Mouse (Mus musculus) granulocyte monocyte progenitor cell, adult 5-6 weeks (primary cell): ENCODE measurements around the gene Scaf1. TPM values are rescaled to one million over a fixed set of nuclear protein-coding genes. Genes with fewer than 3 reads are reported as not detected.

Experiments
- ATAC-seq: replicated peaks from 2 replicates; pipeline ENCODE4 v1.8.0; 2016; ENCODE audit warnings: mild to moderate bottlenecking, moderate TSS enrichment, inconsistent platforms; ENCODE audit not compliant: poor library complexity, severe bottlenecking
- total RNA-seq, 2 experiments: library from RNA; stranded (forward) in 1 of 2; stranded (reverse) in 1 of 2; fragments of 200-712, 200-1000 nt in 1 of 2; fragments of >200 nt in 1 of 2; fragmentation: Nextera tagmentation in 1 of 2; gene quantifications; 2 replicates each; pipeline ENCODE4 v1.2.3; 2014 to 2017

Scaf1 gene
- total RNA-seq, 2 experiments from 2014 or later: 15.7 to 28.6 TPM

DNA sequence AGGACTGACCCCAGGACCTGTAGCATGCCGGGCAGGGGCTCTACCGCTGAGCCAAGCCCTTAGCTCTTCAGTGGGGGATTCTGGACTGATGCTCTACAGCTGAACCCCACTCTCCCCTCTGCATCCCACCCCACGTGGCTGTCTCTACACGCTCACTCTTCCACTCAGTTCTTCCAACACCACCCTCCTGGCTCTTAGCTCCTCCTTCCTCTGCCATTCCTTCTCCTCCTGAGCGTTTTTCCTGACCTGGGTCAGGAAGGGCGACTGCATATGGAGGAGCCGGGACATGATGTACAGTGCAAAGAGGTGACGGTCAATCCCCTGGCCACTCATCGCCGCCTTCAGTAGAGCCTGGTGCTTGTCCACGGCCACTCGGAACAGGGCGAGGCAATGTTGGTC, 55.7 kb downstream of the Scaf1 start:
- ATAC-seq: no peak

DNA sequence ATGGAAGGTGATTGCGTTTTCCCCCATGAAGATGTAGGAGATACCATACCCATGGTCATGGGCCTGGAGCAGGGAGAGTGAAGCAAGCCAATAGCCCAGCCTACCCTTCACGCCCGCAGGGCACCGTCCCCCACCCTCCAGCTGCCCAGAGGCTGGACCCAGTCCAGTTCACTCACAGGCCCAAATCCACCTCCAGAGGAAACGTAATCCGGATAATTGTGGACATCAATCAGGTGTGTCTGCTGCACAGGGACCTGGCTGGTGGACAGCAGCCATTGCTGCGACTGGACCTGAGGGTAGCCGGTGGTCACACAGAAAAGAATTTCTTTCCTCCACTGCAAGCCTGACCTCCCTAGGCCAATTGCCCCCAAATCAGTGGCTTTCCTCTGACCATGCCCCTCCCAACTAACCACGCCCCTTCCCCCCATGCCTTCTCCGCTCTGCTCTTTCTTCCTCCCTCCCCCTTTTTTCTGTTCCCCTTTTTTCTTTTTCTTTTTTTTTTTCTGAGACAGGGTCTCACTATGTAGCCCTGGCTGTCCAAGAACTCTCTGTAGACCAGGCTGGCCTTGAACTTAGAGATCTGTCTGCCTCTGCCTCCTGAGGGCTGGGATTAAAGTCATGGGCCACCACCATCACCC, 56.2 kb downstream of the Scaf1 start:
- ATAC-seq: peak; percentile 58

DNA sequence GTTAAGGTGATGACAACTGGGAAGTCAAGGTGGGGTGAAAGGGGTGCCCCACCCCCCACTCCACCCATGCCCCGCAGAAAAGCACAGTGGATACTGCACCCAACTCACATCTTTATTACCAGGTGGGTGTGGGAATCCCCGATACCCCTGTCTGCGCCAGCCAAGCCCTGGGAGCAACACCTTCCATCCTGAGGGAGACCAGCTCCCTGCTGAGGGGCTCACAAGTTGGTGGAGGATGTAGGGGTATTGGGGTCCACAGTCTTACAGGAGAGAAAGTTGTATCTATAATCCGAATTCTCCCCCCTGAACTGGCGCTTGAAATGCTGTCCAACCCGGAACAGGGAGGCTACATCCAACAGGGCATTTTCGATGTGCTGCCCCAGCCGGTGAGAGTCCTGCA, 56.9 kb downstream of the Scaf1 start:
- no peak for ATAC-seq

DNA sequence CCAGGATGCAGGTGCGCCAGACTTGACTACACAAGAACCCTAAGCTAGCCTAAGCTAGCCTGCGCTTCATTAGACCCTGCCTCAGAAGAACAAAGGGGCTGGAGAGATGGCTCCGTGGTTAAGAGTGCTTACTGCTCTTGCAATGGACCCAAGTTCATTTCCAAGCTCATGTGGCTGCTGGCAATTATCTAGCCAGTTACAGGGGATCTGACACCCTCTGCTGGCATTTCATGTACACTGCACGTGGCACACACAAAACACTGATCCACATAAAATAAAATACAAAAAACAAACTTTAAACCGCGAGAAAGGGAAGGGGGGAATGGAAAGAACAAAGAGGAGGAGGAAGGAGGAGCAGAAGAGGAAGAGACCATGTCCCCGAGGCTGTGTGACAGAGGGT, 58.0 kb downstream of the Scaf1 start:
- ATAC-seq: peak; percentile 34; the same call in 1 of the 2 replicates

DNA sequence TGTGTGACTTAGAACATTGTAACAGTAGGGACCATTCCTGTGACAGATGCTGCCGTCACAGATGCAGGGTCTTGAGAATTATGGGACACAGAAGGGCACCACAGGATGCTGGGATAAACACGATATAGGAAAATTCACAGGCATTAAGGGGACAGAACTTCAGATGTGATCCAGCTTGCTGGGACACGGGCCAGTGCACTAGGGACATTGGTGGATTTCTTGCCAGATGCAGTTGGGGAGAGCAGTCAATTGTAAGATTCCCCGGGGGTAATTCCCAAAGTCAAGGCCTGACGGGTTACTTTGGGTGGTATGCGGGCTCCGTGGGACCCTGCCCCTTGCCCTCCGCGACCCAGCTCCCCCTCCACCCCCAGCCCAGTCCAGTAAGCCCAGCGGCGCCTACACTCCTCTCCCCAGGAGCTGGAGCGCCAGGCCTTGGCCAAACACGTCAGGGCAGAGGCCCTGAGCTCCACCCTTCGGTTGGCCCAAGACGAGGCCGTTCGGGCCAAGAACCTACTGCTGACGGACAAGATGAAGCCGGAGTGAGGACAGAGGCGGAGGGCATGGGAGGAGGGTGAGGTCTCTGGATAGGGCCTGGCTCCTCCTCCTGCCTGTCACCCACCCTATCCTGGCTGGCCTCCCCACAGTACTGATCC, 58.9 kb downstream of the Scaf1 start:
- ATAC-seq: no peak

DNA sequence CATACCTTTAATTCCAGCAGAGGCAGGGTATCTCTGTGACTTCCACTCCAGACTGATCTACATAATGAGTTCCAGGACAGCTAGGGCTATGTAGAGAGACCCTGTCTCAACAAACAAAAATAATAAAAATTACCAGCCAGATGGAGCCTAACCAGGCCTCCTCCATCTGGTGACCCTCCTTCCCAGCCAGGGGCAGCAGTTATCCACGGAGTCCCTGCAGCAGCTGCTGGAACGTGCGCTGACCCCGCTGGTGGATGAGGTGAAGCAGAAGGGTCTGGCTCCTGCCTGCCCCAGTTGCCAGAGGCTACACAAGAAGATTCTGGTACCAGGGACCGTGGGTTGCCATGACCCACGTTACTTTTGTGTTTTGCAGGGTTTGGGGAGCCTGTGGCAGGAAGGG, 59.9 kb downstream of the Scaf1 start:
- no peak for ATAC-seq

DNA sequence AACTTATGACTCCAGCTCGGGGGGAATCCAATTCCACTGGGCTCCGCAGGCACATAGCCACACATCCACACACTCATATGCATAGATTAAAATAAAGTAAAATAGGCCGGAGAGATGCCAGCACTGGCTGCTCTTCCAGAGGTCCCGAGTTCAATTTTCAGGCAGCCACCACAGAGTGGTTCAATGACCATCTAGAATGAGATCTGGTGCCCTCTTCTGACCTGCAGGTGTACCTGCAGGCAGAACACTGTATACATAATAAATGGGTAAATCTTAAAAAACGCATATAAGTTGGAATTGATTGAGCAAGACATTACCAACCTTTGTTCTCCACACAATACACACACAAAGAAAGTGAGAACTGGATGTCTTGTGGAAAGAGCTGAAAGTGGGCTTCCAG, 60.5 kb downstream of the Scaf1 start:
- peak; percentile 10; the same call in 1 of the 2 replicates for ATAC-seq

DNA sequence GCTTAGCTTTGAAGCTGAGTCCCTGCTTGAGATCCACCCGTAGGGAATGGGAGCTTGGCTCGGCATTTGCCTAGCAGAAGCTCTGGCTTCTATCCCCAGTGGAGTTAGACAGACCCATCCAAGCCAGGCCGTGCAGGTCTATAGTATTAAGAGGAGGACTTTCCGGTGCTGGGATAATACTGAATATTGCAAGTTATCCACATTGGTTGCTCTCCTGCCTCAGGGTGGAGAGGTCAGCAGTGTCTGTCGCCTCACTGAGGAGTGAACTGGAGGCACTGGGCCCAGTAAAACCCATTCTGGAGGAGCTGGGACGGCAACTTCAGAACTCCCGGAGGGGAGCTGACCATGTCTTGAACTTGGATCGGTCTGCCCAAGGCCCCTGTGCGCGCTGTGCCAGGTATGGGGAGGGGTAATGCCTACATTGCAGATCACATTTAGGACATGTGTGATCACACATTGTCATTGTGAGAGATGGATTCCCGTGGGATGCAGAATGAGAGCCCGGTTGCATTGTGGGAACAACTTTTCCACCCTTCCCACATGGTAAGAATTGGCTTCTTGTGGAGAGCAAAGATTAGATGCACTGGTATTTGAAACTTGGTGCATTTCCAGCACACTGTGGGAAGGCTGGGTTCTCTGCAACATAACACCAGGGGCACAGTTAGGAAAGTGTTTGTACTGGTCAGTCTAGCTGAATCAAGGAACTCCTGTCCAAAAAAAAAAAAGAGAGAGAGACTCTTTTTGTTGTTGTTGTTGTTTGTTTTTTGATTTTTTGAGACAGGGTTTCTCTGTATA, 61.9 kb downstream of the Scaf1 start:
- no peak for ATAC-seq

DNA sequence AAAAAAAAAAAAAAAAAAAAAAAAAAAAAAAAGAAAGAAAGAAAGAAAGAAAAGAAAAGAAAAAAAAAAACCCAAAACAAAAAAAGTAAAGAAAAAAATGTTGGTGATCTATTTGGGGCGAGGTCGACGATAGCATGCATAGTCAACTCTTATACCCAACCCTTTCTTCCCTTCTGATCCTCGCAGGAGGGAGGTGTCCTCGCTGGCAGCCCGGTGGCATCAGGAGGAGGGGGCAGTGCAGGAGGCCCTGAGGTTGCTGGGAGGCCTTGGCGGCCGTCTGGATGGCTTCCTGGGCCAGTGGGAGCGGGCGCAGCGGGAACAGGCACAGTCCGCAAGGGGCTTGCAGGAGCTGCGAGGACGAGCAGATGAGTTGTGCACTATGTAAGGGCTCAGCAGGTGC, 62.6 kb downstream of the Scaf1 start:
- ATAC-seq: no peak

Other genes starting within 250 kb of the Scaf1 start
Only the 30 nearest of the 35 such genes appear.
- 18.2 and 25.0 TPM in 2 replicates for gene Akt1s1, start 167.4 kb downstream of the Scaf1 start, total RNA-seq (2014; fragmentation: Nextera tagmentation)
- 22.8 and 26.5 TPM in 2 replicates for gene Akt1s1, start 167.4 kb downstream of the Scaf1 start, total RNA-seq (2017)
- 18.1 and 22.6 TPM in 2 replicates for gene Tbc1d17, start 167.3 kb downstream of the Scaf1 start, total RNA-seq (2014; fragmentation: Nextera tagmentation)
- 15.5 and 19.3 TPM in 2 replicates for gene Tbc1d17, start 167.3 kb downstream of the Scaf1 start, total RNA-seq (2017)
- gene Pnkp, start 159.2 kb downstream of the Scaf1 start, total RNA-seq (2014; fragmentation: Nextera tagmentation): 61.3 and 65.7 TPM in 2 replicates
- 51.0 and 79.6 TPM in 2 replicates for gene Pnkp, start 159.2 kb downstream of the Scaf1 start, total RNA-seq (2017)
- 67.0 and 95.4 TPM in 2 replicates for gene Ptov1, start 146.6 kb downstream of the Scaf1 start, total RNA-seq (2014; fragmentation: Nextera tagmentation)
- 24.4 and 32.1 TPM in 2 replicates for gene Ptov1, start 146.6 kb downstream of the Scaf1 start, total RNA-seq (2017)
- gene Med25, start 123.7 kb downstream of the Scaf1 start, total RNA-seq (2014; fragmentation: Nextera tagmentation): 26.7 and 51.2 TPM in 2 replicates
- 9.2 and 15.6 TPM in 2 replicates for gene Med25, start 123.7 kb downstream of the Scaf1 start, total RNA-seq (2017)
- gene Fuz, start 120.3 kb downstream of the Scaf1 start, total RNA-seq (2014; fragmentation: Nextera tagmentation): 13.6 TPM in 2 replicates
- 16.5 and 18.0 TPM in 2 replicates for gene Fuz, start 120.3 kb downstream of the Scaf1 start, total RNA-seq (2017)
- 40.8 and 84.2 TPM in 2 replicates for gene Ap2a1, start 86.9 kb downstream of the Scaf1 start, total RNA-seq (2014; fragmentation: Nextera tagmentation)
- gene Ap2a1, start 86.9 kb downstream of the Scaf1 start, total RNA-seq (2017): 28.6 and 30.1 TPM in 2 replicates
- gene Tsks, start 73.2 kb downstream of the Scaf1 start, total RNA-seq (2014; fragmentation: Nextera tagmentation): not detected in 2 replicates
- 0.17 TPM in 1 of 2 replicates, not detected in the other for gene Tsks, start 73.2 kb downstream of the Scaf1 start, total RNA-seq (2017)
- gene Cpt1c, start 41.5 kb downstream of the Scaf1 start, total RNA-seq (2014; fragmentation: Nextera tagmentation): not detected in 2 replicates
- gene Cpt1c, start 41.5 kb downstream of the Scaf1 start, total RNA-seq (2017): not detected in 2 replicates
- 104 and 115 TPM in 2 replicates for gene Prmt1, start 29.8 kb downstream of the Scaf1 start, total RNA-seq (2014; fragmentation: Nextera tagmentation)
- 138 and 190 TPM in 2 replicates for gene Prmt1, start 29.8 kb downstream of the Scaf1 start, total RNA-seq (2017)
- gene Irf3, start 18.7 kb downstream of the Scaf1 start, total RNA-seq (2014; fragmentation: Nextera tagmentation): 76.6 and 105 TPM in 2 replicates
- gene Irf3, start 18.7 kb downstream of the Scaf1 start, total RNA-seq (2017): 87.5 and 88.9 TPM in 2 replicates
- gene Bcl2l12, start 17.7 kb downstream of the Scaf1 start, total RNA-seq (2014; fragmentation: Nextera tagmentation): 19.4 and 57.9 TPM in 2 replicates
- gene Bcl2l12, start 17.7 kb downstream of the Scaf1 start, total RNA-seq (2017): 18.4 and 32.9 TPM in 2 replicates
- gene Rras, start 1.6 kb upstream of the Scaf1 start, total RNA-seq (2014; fragmentation: Nextera tagmentation): 2.3 and 7.8 TPM in 2 replicates
- gene Rras, start 1.6 kb upstream of the Scaf1 start, total RNA-seq (2017): 1.0 and 1.4 TPM in 2 replicates
- 21.1 and 29.6 TPM in 2 replicates for gene Prr12, start 36.5 kb upstream of the Scaf1 start, total RNA-seq (2014; fragmentation: Nextera tagmentation)
- 1.7 and 4.1 TPM in 2 replicates for gene Prr12, start 36.5 kb upstream of the Scaf1 start, total RNA-seq (2017)
- gene Nosip, start 46.1 kb upstream of the Scaf1 start, total RNA-seq (2014; fragmentation: Nextera tagmentation): 42.2 and 57.2 TPM in 2 replicates
- 49.4 and 63.1 TPM in 2 replicates for gene Nosip, start 46.1 kb upstream of the Scaf1 start, total RNA-seq (2017)
- 6.8 and 9.4 TPM in 2 replicates for gene Prrg2, start 46.3 kb upstream of the Scaf1 start, total RNA-seq (2014; fragmentation: Nextera tagmentation)
- gene Prrg2, start 46.3 kb upstream of the Scaf1 start, total RNA-seq (2017): 4.8 and 5.3 TPM in 2 replicates
- gene Rcn3, start 75.9 kb upstream of the Scaf1 start, total RNA-seq (2014; fragmentation: Nextera tagmentation): 2.2 and 11.6 TPM in 2 replicates
- 4.1 and 7.0 TPM in 2 replicates for gene Rcn3, start 75.9 kb upstream of the Scaf1 start, total RNA-seq (2017)
- 2.1 and 3.8 TPM in 2 replicates for gene Fcgrt, start 87.5 kb upstream of the Scaf1 start, total RNA-seq (2014; fragmentation: Nextera tagmentation)
- 2.7 and 3.6 TPM in 2 replicates for gene Fcgrt, start 87.5 kb upstream of the Scaf1 start, total RNA-seq (2017)
- gene Rps11, start 108.1 kb upstream of the Scaf1 start, total RNA-seq (2014; fragmentation: Nextera tagmentation): 3,834 and 4,027 TPM in 2 replicates
- 963 and 1,110 TPM in 2 replicates for gene Rps11, start 108.1 kb upstream of the Scaf1 start, total RNA-seq (2017)
- gene Rpl13a, start 112.4 kb upstream of the Scaf1 start, total RNA-seq (2014; fragmentation: Nextera tagmentation): 3,523 and 3,605 TPM in 2 replicates
- gene Rpl13a, start 112.4 kb upstream of the Scaf1 start, total RNA-seq (2017): 3,792 and 4,750 TPM in 2 replicates
- gene Gm45713, start 119.9 kb upstream of the Scaf1 start, total RNA-seq (2014; fragmentation: Nextera tagmentation): not detected in 2 replicates
- gene Gm45713, start 119.9 kb upstream of the Scaf1 start, total RNA-seq (2017): 0.10 and 0.13 TPM in 2 replicates
- gene Flt3l, start 120.1 kb upstream of the Scaf1 start, total RNA-seq (2014; fragmentation: Nextera tagmentation): 7.4 and 8.2 TPM in 2 replicates
- 2.3 and 5.7 TPM in 2 replicates for gene Flt3l, start 120.1 kb upstream of the Scaf1 start, total RNA-seq (2017)
- gene Pih1d1, start 137.9 kb upstream of the Scaf1 start, total RNA-seq (2014; fragmentation: Nextera tagmentation): 74.2 and 91.6 TPM in 2 replicates
- 48.8 and 58.4 TPM in 2 replicates for gene Pih1d1, start 137.9 kb upstream of the Scaf1 start, total RNA-seq (2017)
- 53.4 and 59.8 TPM in 2 replicates for gene Aldh16a1, start 138.2 kb upstream of the Scaf1 start, total RNA-seq (2014; fragmentation: Nextera tagmentation)
- gene Aldh16a1, start 138.2 kb upstream of the Scaf1 start, total RNA-seq (2017): 31.2 and 42.5 TPM in 2 replicates
- gene Slc17a7, start 147.6 kb upstream of the Scaf1 start, total RNA-seq (2014; fragmentation: Nextera tagmentation): 0.17 TPM in 1 of 2 replicates, not detected in the other
- not detected in 2 replicates for gene Slc17a7, start 147.6 kb upstream of the Scaf1 start, total RNA-seq (2017)
- not detected in 2 replicates for gene Gfy, start 163.2 kb upstream of the Scaf1 start, total RNA-seq (2014; fragmentation: Nextera tagmentation)
- not detected in 2 replicates for gene Gfy, start 163.2 kb upstream of the Scaf1 start, total RNA-seq (2017)
- not detected in 2 replicates for gene Pth2, start 164.6 kb upstream of the Scaf1 start, total RNA-seq (2014; fragmentation: Nextera tagmentation)
- not detected in 2 replicates for gene Pth2, start 164.6 kb upstream of the Scaf1 start, total RNA-seq (2017)
- not detected in 2 replicates for gene Ccdc155, start 188.5 kb upstream of the Scaf1 start, total RNA-seq (2014; fragmentation: Nextera tagmentation)
- gene Ccdc155, start 188.5 kb upstream of the Scaf1 start, total RNA-seq (2017): 0.26 and 0.67 TPM in 2 replicates
- gene Dkkl1, start 195.8 kb upstream of the Scaf1 start, total RNA-seq (2014; fragmentation: Nextera tagmentation): 2.3 and 9.5 TPM in 2 replicates
- 0.77 TPM in 1 of 2 replicates, not detected in the other for gene Dkkl1, start 195.8 kb upstream of the Scaf1 start, total RNA-seq (2017)
- gene Tead2, start 199.4 kb upstream of the Scaf1 start, total RNA-seq (2014; fragmentation: Nextera tagmentation): 0.62 TPM in 1 of 2 replicates, not detected in the other
- not detected in 2 replicates for gene Tead2, start 199.4 kb upstream of the Scaf1 start, total RNA-seq (2017)